Mouse (Mus musculus) cerebellum, postnatal 25 days (tissue): ENCODE data around the gene Ackr2.

Experiments used
- DNase-seq, 2 experiments: peaks; one replicate each; pipeline ENCODE4 v3.0.0; 2021; ENCODE audit warnings: mixed read lengths in 2 of 2

The Ackr2 gene

DNA sequence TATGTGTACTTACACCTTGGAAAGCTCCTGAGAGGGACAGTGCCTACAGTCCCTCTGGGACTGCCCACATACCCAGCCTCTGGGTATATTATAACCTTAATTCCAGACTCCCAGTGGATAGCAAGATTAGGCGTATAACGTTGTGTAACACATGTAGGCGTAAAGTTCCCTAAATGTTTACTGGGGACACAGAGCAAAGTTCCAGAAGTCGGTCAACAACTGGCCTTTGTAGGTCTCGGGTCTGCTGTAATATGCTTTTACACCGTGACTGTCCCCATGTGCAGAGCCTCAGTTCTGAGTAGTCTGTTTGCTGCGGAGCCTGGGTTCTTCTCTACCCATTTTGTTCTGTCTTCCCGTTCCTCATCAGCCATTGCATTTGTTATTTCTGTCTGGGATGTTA is 25.3 kb downstream of the Ackr2 start:
- DNase-seq = no peak

DNA sequence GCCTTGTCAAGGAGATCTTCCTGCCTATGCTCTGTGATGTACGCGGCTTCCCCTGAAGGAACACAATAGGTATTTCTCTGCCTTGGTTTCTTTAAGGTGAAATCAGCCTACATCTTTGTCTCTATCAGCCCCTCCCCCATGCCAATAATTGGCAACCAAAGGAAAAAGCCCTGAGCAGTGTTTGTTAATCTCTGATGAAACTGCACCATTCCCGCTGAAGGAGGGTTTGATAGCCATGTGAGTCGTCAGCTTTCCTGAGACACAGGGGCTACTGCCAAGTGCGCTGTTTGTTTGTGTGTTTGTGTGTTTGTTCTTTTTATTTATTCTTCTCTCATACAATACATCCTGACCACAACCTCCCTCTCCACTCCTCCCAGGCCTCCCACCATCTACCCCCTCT is 25.8 kb downstream of the Ackr2 start:
- DNase-seq = no peak

GRCm38 (mm10) chr9:121924901-121925560 is 26.9 kb downstream of the Ackr2 start:
- DNase-seq = no peak

DNA sequence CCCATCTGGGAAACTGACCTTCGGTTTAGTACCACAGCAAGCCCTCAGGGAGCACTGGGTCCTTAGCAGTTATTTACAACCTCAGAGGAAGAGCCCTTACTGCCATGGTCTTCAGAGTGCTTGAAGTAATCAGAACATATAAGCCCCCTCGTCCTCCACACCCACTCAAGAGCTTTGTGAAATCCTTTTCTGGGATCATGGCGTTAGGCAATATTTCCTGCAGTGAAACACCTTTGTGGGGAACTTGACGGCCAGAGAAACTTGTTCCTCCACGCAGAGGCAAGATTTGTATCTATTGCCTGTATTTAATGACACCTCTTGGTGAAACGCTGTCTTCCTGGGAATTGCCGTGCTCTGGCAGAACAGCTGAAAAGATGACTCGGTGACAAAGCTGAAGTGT is 27.8 kb downstream of the Ackr2 start:
- DNase-seq = no peak

GRCm38 (mm10) chr9:121926634-121927405 is 28.7 kb downstream of the Ackr2 start:
- DNase-seq = no peak

DNA sequence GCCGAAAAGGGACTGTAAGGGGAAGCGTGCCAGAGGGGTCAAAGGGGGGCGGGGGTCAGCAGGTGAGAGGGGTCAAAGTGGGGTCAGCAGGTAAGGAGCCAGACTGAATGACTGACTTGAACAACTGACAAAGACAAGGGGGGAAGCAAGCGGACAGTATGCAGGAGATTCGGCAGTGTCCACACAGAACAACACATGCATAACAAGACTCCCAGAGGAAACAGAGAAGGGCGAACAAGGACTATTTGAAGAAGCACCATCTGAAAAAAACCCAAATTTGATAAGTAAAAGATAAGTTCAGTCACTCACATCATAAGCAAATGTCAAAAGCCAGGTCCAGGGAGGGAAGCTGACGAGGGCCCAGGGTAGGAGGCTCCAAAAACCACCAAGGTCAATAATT is 29.6 kb downstream of the Ackr2 start:
- no peak for DNase-seq

GRCm38 (mm10) chr9:121928498-121928897 is 30.3 kb downstream of the Ackr2 start:
- DNase-seq = peak; percentile 52 to 73

GRCm38 (mm10) chr9:121934856-121935255 is 36.7 kb downstream of the Ackr2 start:
- no peak for DNase-seq

DNA sequence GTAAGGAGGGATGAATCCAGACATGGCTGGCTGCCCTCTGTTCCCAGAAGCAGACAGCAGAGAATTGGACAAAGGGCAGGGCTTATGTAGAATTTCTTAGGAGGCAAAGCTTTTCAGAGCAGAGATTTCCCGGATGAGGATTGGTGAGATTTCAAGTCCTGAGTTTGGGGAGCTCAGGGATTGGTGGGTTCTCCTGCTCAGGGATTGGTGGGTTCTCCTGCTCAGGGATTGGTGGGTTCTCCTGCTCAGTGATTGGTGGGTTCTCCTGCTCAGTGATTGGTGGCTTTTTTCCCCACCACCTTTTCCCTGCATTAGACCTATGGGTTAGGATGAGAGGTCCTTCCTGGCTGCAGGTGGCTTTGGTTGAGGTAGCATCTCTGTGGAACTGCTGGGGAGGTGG is 38.8 kb downstream of the Ackr2 start:
- peak in 1 of 2 experiments; percentile 26 for DNase-seq

DNA sequence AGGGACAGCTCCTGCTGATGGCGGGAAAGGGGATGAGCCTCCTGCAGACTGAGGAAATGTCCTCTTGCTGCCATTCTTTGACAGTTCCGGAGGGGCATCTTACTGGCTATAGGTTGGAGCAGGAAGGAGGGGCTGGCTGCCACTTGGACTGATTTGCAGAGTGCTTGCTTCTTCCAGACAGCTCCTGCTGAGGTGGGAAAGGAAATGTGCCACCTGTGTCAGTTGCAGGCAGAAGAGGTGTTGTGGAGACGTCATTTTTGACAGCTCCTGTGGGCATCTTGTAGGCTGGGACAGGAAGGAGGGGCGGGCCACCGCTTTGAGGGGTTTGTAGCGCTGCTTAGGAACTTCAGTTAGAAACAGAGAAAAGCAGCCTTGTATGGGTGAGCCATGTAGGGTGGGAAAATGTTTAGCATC is 39.3 kb downstream of the Ackr2 start:
- DNase-seq = no peak

GRCm38 (mm10) chr9:121937944-121938355 is 39.8 kb downstream of the Ackr2 start:
- DNase-seq = peak in 1 of 2 experiments; percentile 33

DNA sequence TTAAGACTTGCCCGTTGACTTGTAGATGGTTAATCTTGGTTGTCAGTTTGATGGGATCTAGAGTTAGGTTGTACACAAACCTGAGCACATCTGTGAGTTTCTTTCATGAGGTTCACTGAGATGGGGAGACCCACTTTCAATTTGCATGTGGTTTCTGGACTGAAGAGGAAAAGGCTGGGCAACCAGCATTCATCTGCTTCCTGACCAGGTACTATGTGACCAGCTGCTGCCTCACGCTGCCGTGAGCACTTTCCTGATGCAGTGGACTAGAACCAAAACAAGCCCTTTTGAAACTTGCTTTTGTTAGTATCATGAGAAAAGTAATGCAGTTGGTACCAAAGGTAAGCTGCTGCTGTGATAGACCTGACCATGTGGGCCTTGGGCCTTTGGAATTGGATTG is 44.9 kb downstream of the Ackr2 start:
- DNase-seq = no peak

GRCm38 (mm10) chr9:121943628-121944027 is 45.5 kb downstream of the Ackr2 start:
- DNase-seq = no peak

GRCm38 (mm10) chr9:121947784-121948183 is 49.6 kb downstream of the Ackr2 start:
- DNase-seq = peak; percentile 75 to 85

- DNase-seq = no peak
Observed at GRCm38 (mm10) chr9:121948431-121948830, 50.3 kb downstream of the Ackr2 start.

DNA sequence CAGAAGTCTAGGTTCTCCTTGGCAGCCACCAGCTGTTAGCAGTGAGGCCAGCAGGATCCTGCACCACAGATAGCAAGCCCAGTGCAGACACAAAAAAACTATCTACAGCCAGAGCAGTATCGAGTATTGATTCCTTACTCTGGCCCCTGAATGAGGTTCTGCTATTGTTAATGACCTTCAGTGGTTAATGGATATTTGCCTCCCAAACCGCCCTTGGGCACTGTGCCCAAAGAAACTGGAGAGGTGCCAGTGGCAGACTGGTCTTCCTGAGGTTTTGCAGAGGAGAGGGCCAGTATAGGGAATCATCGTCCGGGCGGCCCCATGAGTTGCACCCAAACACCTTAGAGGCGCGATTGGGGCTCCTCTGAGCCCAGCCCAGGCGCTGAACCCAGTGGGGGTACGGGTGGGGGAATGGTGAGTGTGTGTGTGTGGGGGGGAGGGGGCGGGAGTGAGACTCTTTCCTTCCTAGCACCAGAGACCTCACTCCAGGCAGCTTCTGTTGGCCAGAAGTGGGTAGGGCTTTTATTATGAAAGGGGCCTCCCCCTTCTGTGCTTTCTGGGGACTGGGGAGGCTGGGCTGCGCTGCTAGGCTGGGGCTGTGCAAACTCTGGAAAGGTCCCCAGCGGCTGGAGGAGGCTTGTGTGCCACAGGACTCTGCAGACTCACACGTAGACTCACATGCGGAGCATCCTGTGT is 52.4 kb downstream of the Ackr2 start, which contains the start of gene Fam198a:
Gene Fam198a, plus strand, starts transcription at position 571 of the 696 bp plus-strand sequence.
- peak; percentile 71 to 81 for DNase-seq

DNA sequence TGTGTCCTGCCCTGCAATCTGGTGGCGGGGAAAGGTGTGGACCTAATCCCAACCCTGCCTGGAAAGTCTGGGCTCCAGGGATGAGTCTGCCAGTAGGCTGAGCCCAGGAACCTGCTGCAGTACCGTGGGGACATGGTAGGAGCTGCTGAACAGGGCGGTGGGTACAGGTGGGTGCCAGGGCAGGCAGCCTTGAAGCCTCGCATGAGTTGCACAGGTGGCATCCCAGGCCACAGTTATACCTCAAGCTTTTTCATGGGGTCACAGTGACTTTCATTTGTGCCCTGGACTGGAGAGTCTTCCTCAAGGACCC is 52.9 kb downstream of the Ackr2 start:
- no peak for DNase-seq

DNA sequence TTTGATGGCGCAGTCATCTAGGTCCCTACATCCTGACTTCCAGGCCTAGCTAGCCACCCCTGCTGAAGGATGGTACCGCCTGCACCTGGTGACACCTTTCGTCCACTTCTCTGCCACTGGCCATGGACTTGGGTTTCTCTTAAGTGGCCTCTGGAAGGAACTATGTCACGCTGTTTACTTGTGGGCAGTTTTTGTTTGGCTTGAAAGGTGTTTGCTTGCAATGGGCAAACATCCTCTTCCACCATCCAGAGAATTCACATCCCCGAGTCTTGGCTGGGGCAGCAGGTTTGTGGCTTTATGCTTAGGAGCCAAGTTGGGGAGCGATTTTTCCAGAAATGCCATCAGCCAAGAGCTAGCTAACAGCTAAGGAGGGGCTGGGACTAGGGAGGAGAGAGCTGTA is 54.4 kb downstream of the Ackr2 start:
- DNase-seq = no peak

- no peak for DNase-seq
Observed at GRCm38 (mm10) chr9:121959966-121960635, 61.9 kb downstream of the Ackr2 start.
